Mouse (Mus musculus) liver, postnatal 0 days (tissue): ENCODE results near the gene Cd55.

Experiments
- CTCF ChIP-seq: sonication (generic); IDR thresholded peaks from 2 replicates; pipeline ENCODE4 v1.5.1; 2016; ENCODE audit warnings: antibody characterized with exemption, low read depth
- EP300 ChIP-seq: IDR thresholded peaks from 2 replicates; pipeline ENCODE4 v1.6.1; 2016; ENCODE audit warnings: antibody characterized with exemption, low read depth, mild to moderate bottlenecking

GRCm38 (mm10) chr1:130474936-130475335 lies 12.4 kb upstream of the Cd55 start:
- TF ChIP-seq CTCF = no peak
- TF ChIP-seq EP300 = no peak
